Mouse (Mus musculus) erythroblast, embryonic 14.5 days (primary cell): Measurements from ENCODE around the gene Prkaa1. TPM values are rescaled to one million over a fixed set of nuclear protein-coding genes. Genes with fewer than 3 reads are reported as not detected.
"Not testable (repeated sequence)": the region's sequence is repeated elsewhere in the genome, so short reads cannot be mapped to it uniquely, and the experiment has no call there.

ENCODE experiments used
- H3K27me3 ChIP-seq: 2 replicates; pipeline ENCODE4 v1.6.1; 2012; ENCODE audit warnings: inconsistent platforms; ENCODE audit not compliant: control insufficient read depth
- H3K36me3 ChIP-seq: 2 replicates; pipeline ENCODE4 v1.6.1; 2012; ENCODE audit warnings: mild to moderate bottlenecking, inconsistent platforms; ENCODE audit not compliant: control insufficient read depth
- H3K4me1 ChIP-seq: 2 replicates; pipeline ENCODE4 v1.6.1; 2012; ENCODE audit warnings: inconsistent platforms; ENCODE audit not compliant: control insufficient read depth
- H3K4me3 ChIP-seq: replicated peaks from 2 replicates; pipeline ENCODE3; 2012; ENCODE audit warnings: moderate library complexity, mild to moderate bottlenecking, inconsistent platforms
- H3K9me3 ChIP-seq: 2 replicates; pipeline ENCODE4 v1.6.1; 2012; ENCODE audit warnings: low read length, inconsistent platforms, mixed read lengths; ENCODE audit not compliant: control insufficient read depth
- GATA1 ChIP-seq: IDR thresholded peaks from 2 replicates; pipeline ENCODE4 v1.6.1; 2012; ENCODE audit warnings: low read length, inconsistent platforms, mixed read lengths
- TAL1 ChIP-seq: IDR thresholded peaks from 3 replicates; pipeline ENCODE4 v1.6.1; 2012; ENCODE audit warnings: low read length, inconsistent platforms, mixed read lengths
- polyA plus RNA-seq: library from polyadenylated mRNA; stranded (reverse); fragments of >175 nt; gene quantifications from 2 replicates; pipeline ENCODE4 v1.2.3, GENCODE M21; 2012

Gene Prkaa1
- polyA plus RNA-seq, 1 experiment = 0.25 TPM

- H3K27me3 ChIP-seq = no peaks in the 10 kb centered on the region
- H3K9me3 ChIP-seq = no peaks in the 10 kb centered on the region
- H3K36me3 ChIP-seq = peaks cover 33% of the 10 kb centered on the region
- H3K4me1 ChIP-seq = peaks cover 48% of the 10 kb centered on the region
- no peak overlapping the region for H3K4me3 ChIP-seq
- TF ChIP-seq TAL1 (no peak), GATA1 (no peak)
Observed at GRCm38 (mm10) chr15:5127487-5127886, 16.2 kb upstream of the Prkaa1 start.

GRCm38 (mm10) chr15:5128176-5128940, 15.3 kb upstream of the Prkaa1 start:
- no peaks in the 10 kb centered on the region for H3K9me3 ChIP-seq
- no peaks in the 10 kb centered on the region for H3K27me3 ChIP-seq
- peaks cover 24% of the 10 kb centered on the region for H3K36me3 ChIP-seq
- H3K4me3 ChIP-seq = no peak overlapping the region
- no peak for TF ChIP-seq GATA1
- H3K4me1 ChIP-seq = peaks cover 51% of the 10 kb centered on the region

- H3K9me3 ChIP-seq = no peaks in the 10 kb centered on the region
- TF ChIP-seq GATA1 (no peak), TAL1 (no peak)
- H3K4me1 ChIP-seq = peaks cover 51% of the 10 kb centered on the region
- H3K4me3 ChIP-seq = no peak overlapping the region
- no peaks in the 10 kb centered on the region for H3K27me3 ChIP-seq
- peaks cover 16% of the 10 kb centered on the region for H3K36me3 ChIP-seq
Observed at GRCm38 (mm10) chr15:5129111-5129805, 14.4 kb upstream of the Prkaa1 start.

GRCm38 (mm10) chr15:5130887-5131668, 12.6 kb upstream of the Prkaa1 start:
- H3K27me3 ChIP-seq, H3K36me3 ChIP-seq, H3K9me3 ChIP-seq: not testable (repeated sequence)
- H3K4me3 ChIP-seq = peak overlapping the region; percentile 33
- H3K4me1 ChIP-seq = peaks cover 62% of the 10 kb centered on the region

- H3K27me3 ChIP-seq = no peaks in the 10 kb centered on the region
- TF ChIP-seq TAL1 = no peak
- no peak for TF ChIP-seq GATA1
- H3K9me3 ChIP-seq = no peaks in the 10 kb centered on the region
- peaks cover 60% of the 10 kb centered on the region for H3K4me1 ChIP-seq
- H3K4me3 ChIP-seq = no peak overlapping the region
- H3K36me3 ChIP-seq = peaks cover 5% of the 10 kb centered on the region
Observed at GRCm38 (mm10) chr15:5133301-5133700, 10.4 kb upstream of the Prkaa1 start.

- Histone ChIP-seq H3K36me3 (peaks cover 3% of the 10 kb centered on the region), H3K4me1 (peaks cover 60% of the 10 kb centered on the region), H3K27me3 (no peaks in the 10 kb centered on the region), H3K9me3 (no peaks in the 10 kb centered on the region), H3K4me3 (no peak overlapping the region)
- TF ChIP-seq TAL1 = no peak
Observed at GRCm38 (mm10) chr15:5134179-5134578, 9.5 kb upstream of the Prkaa1 start.

- H3K36me3 ChIP-seq = no peaks in the 10 kb centered on the region; the same call in 1 of the 2 replicates
- no peak for TF ChIP-seq TAL1
- TF ChIP-seq GATA1 = no peak
- H3K4me1 ChIP-seq = peaks cover 64% of the 10 kb centered on the region
- no peak overlapping the region for H3K4me3 ChIP-seq
- H3K9me3 ChIP-seq = no peaks in the 10 kb centered on the region
- H3K27me3 ChIP-seq = no peaks in the 10 kb centered on the region
Observed at GRCm38 (mm10) chr15:5134945-5135483, 8.6 kb upstream of the Prkaa1 start.

- H3K36me3 ChIP-seq = no peaks in the 10 kb centered on the region; the same call in 1 of the 2 replicates
- TF ChIP-seq GATA1 = peak; percentile 82
- TF ChIP-seq TAL1 = peak; percentile 41; the same call in 2 of the 3 replicates
- H3K9me3 ChIP-seq = no peaks in the 10 kb centered on the region
- H3K27me3 ChIP-seq = no peaks in the 10 kb centered on the region
- no peak overlapping the region for H3K4me3 ChIP-seq
- peaks cover 72% of the 10 kb centered on the region for H3K4me1 ChIP-seq
Observed at GRCm38 (mm10) chr15:5138021-5138856, 5.4 kb upstream of the Prkaa1 start.
